Mouse (Mus musculus) forebrain, embryonic 15.5 days (tissue): ENCODE measurements at regions not wholly inside any gene's neighbourhood (a gene's known extent, or its start where the extent isn't known, plus 50 kb on each side); places are given as distances from the start of the nearest gene placed in this dataset.

ENCODE experiments used
- ATAC-seq: fragments of 200-750 bp; cut with Nextera tagmentation; replicated peaks from 2 replicates; pipeline ENCODE4 v1.8.0; 2017; ENCODE audit warnings: mild to moderate bottlenecking, moderate TSS enrichment, moderate library complexity
- H3K27ac ChIP-seq: fragments of 300-500 bp; sonication (generic); replicated peaks from 2 replicates; pipeline ENCODE4 v1.5.1; 2015; ENCODE audit warnings: mild to moderate bottlenecking, inconsistent platforms
- H3K27me3 ChIP-seq: fragments of 300-500 bp; sonication (generic); 2 replicates; pipeline ENCODE4 v1.6.1; 2015; ENCODE audit warnings: inconsistent platforms
- H3K36me3 ChIP-seq: fragments of 300-500 bp; sonication (generic); 2 replicates; pipeline ENCODE4 v1.6.1; 2015; ENCODE audit warnings: mild to moderate bottlenecking, inconsistent platforms
- H3K4me1 ChIP-seq: fragments of 300-500 bp; sonication (generic); 2 replicates; pipeline ENCODE4 v1.6.1; 2015; ENCODE audit warnings: inconsistent platforms
- H3K4me2 ChIP-seq: fragments of 300-500 bp; sonication (generic); replicated peaks from 2 replicates; pipeline ENCODE4 v1.6.1; 2015; ENCODE audit warnings: mild to moderate bottlenecking, inconsistent platforms
- H3K4me3 ChIP-seq: fragments of 300-500 bp; sonication (generic); 2 replicates; pipeline ENCODE4 v1.5.1; 2015; ENCODE audit warnings: mild to moderate bottlenecking, inconsistent platforms
- H3K9ac ChIP-seq: fragments of 300-500 bp; sonication (generic); replicated peaks from 2 replicates; pipeline ENCODE4 v1.6.1; 2015; ENCODE audit warnings: mild to moderate bottlenecking, inconsistent platforms
- H3K9me3 ChIP-seq: fragments of 300-500 bp; sonication (generic); 2 replicates; pipeline ENCODE4 v1.6.1; 2016; ENCODE audit warnings: inconsistent platforms
- WGBS: fragments of 180-500 bp; shearing (Covaris S2); methylation state at CpG from one replicate; pipeline ENCODE4 v1.1.7; 2015; ENCODE audit warnings: mixed read lengths; 5-methylcytosine and 5-hydroxymethylcytosine counted together

DNA sequence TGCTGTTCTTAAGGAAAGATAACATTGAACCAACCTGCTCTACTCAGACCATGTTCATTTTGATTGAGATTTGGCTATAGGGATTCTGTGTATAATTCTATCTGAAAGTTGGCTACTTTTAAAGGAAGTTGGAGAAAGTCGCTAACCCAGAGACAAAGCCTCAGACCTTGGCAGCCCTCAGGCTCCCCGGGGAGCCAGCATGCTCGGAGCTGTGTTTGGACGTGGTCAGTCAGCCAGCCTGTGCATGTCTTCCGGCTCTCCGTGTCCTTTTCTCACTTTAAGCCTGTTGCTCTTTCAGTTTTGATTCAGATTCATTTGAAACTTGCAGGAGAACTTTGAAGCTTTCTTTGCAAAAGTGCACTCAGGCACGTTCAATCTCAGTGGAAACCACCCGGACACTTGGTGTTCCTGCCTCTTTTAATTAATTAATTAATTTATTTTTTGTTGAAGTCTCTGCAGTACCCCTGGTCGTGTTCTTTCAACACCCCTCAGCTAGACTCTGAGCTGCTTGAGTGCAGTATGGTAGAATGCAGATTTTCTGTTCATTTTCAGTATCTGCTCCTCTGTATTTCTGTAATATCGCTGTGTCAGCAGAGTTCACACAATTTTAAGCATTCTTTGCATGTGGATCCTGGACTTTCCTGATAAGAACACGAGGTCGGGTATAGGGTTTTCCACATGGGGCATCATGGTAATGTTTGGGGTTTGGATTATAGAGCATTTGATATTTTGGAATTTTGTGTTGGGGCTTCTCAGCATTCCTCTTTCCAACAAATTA lies 100.9 kb upstream of the Tmem45b start:
- H3K27me3 ChIP-seq: 0 out of 2 replicates have a peak, but pooled peaks cover 5% of the 10 kb centered on the region
- H3K4me2 ChIP-seq: no peak overlapping the region
- H3K27ac ChIP-seq: no peak overlapping the region
- 38% methylated on average over 12 of the region's 12 CpGs for WGBS
- no peaks in the 10 kb centered on the region for H3K9me3 ChIP-seq
- ATAC-seq: no peak
- no peak overlapping the region for H3K9ac ChIP-seq
- H3K4me3 ChIP-seq: no peak overlapping the region
- H3K36me3 ChIP-seq: no peaks in the 10 kb centered on the region
- H3K4me1 ChIP-seq: peaks cover 20% of the 10 kb centered on the region

DNA sequence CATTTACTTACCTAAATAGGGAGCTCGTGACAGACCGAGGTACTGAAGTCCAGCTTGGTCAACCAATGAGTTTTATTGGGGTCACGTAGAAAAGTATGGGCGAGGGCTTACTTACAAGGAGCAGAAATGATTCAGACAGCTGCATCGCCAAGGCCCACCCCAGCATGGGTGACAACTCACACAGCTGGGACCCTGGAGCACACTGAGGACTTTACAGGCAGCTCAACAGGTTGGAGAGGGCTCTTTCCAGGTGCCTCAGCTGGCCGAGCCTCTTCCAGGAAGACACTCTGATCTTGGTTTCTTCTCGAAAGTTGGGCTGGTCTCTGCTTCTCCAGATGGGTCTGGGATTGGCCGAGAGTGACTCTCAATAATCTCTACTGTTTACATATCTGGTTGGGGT lies 99.3 kb upstream of the Tmem45b start:
- ATAC-seq: no peak
- H3K36me3 ChIP-seq: no peaks in the 10 kb centered on the region

DNA sequence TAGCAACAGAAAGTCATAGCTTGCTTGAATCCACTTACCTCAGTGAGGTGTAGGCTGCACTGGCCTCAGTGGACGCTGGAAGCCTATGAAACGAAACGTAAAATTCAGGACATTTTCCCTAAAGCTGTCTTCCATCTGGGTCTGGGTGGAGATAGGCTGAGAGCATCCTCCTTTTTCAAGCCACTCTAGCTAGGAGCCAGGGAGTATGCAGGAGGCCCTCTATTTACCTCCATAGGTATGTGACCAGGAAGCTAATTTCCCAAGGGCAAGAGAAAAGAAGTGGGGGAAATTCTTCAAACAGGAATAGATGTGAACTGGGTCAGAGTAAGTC lies 95.9 kb upstream of the Tmem45b start:
- H3K9ac ChIP-seq: 0 out of 2 replicates have a peak overlapping the region, but pooled peaks have one; percentile 47
- H3K4me3 ChIP-seq: no peak overlapping the region
- H3K4me2 ChIP-seq: peak overlapping the region; percentile 49; the same call in 1 of the 2 replicates
- no peak overlapping the region for H3K27ac ChIP-seq
- no peaks in the 10 kb centered on the region for H3K9me3 ChIP-seq
- 0 out of 2 replicates have a peak, but pooled peaks cover 5% of the 10 kb centered on the region for H3K27me3 ChIP-seq
- H3K36me3 ChIP-seq: no peaks in the 10 kb centered on the region
- 82% methylated on average over 3 of the region's 3 CpGs for WGBS
- peaks cover 5% of the 10 kb centered on the region; the same call in 1 of the 2 replicates for H3K4me1 ChIP-seq
- peak; percentile 41; the same call in 1 of the 2 replicates for ATAC-seq

More for the DNA sequence above, 99.3 kb upstream of the Tmem45b start:
- H3K4me3 ChIP-seq: no peak overlapping the region
- H3K9me3 ChIP-seq: no peaks in the 10 kb centered on the region
- 92% methylated on average over 8 of the region's 8 CpGs for WGBS
- peaks cover 23% of the 10 kb centered on the region for H3K4me1 ChIP-seq
- H3K27ac ChIP-seq: no peak overlapping the region
- H3K9ac ChIP-seq: no peak overlapping the region
- no peak overlapping the region for H3K4me2 ChIP-seq
- 0 out of 2 replicates have a peak, but pooled peaks cover 5% of the 10 kb centered on the region for H3K27me3 ChIP-seq

DNA sequence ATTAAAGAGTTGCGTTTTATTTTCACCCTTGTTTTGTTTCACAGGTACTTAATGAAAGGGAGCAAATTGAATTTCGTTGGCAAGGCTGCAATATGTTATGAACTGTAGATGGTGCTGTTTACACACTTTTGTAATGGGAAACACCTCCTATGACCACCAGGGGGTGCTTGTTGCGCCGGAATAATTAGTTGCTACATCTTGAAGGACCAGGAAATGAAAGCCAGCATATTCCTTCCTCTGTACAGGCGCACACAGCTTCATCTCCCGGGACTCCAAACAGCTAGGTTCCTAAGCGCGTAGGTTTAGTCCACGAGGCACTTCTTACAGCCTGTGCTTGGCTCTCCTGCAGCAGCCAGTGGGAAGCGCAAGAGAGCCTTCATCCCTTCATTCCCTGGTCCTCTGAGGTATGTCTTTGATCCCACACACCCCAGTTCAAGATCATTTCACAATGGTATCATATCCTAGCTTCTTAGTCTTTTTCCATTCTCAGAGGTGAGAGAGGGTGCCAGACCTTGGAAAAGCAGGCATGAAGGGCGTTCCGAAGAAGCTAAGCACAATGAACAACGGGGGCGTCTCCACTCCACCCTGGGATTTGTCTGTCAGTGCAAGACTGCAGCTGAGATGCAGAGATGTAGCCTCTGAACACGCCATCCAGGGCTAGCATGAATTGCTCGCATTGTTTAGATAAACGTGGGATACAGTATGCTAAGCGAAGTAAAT lies 95.4 kb upstream of the Tmem45b start:
- no peaks in the 10 kb centered on the region for H3K36me3 ChIP-seq
- H3K4me3 ChIP-seq: peak overlapping the region; percentile 34
- peak overlapping the region; percentile 49 for H3K4me2 ChIP-seq
- peaks cover 3% of the 10 kb centered on the region; the same call in 1 of the 2 replicates for H3K4me1 ChIP-seq
- peak; percentile 89 for ATAC-seq
- no peak overlapping the region for H3K27ac ChIP-seq
- peak overlapping the region; percentile 47 for H3K9ac ChIP-seq
- no peaks in the 10 kb centered on the region for H3K9me3 ChIP-seq
- WGBS: 31% methylated on average over 18 of the region's 18 CpGs
- H3K27me3 ChIP-seq: 0 out of 2 replicates have a peak, but pooled peaks cover 5% of the 10 kb centered on the region

DNA sequence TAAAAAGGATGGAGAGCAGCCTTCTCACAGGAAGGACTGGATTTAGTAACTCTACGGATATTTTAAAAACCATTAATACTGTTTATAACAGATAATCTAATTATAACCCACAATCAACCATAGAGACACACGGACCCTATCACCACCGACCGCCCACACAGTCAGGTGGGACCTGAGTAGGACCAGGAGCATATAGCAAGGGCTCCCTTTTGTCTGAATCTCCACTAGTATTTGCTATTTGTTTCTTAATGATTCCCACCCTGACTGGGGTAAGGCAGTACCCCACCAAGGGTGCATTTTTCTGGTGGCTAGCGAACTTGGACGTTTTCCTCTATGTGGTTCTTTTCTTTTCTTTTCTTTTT lies 79.4 kb upstream of the Tmem45b start:
- H3K4me2 ChIP-seq: no peak overlapping the region
- H3K4me1 ChIP-seq: no peaks in the 10 kb centered on the region
- H3K36me3 ChIP-seq: no peaks in the 10 kb centered on the region
- H3K27me3 ChIP-seq: no peaks in the 10 kb centered on the region
- no peak overlapping the region for H3K27ac ChIP-seq
- H3K9me3 ChIP-seq: no peaks in the 10 kb centered on the region
- no peak overlapping the region for H3K4me3 ChIP-seq
- WGBS: 66% methylated on average over 6 of the region's 6 CpGs
- H3K9ac ChIP-seq: no peak overlapping the region
- ATAC-seq: peak; percentile 46

DNA sequence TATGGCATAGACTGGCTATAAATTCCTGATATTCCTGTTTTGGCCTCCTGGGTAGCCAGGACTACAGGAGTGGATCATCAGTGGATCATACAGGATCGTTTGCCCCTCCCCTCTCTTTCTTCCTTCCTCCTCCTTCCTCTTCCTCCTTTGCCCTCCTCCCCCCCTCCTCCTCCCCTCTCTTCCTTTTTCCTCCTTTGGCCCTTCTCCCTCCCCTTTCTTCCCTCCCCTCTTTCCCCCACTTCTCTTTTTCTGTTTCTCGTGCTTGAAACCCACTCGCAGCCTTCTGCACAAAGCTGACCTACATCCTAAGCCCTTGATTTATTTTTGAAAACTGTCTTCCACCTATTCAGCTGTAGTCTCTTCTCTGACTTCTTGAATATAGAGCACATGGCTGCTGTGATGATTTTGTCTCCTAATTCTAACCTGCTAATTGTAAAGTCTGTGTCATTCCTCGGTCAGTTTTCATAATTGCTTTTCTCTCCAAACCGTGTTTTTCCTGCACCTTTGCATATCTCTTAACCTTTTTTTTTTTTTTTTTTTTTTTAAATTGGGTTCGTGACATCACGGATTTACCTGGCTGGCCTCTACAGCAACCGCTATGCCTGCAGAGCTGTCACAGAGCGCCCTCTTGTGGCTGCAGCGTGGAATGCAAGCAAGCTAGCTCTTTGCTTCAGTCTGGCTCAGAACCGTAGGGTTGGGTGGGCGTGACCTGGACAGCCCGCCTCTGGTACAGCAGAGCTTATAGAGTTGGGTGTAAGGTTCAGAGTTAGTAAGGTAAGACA lies 78.8 kb upstream of the Tmem45b start:
- Histone ChIP-seq H3K27ac (no peak overlapping the region), H3K9me3 (no peaks in the 10 kb centered on the region), H3K36me3 (no peaks in the 10 kb centered on the region), H3K9ac (no peak overlapping the region), H3K4me3 (no peak overlapping the region), H3K4me1 (no peaks in the 10 kb centered on the region), H3K27me3 (no peaks in the 10 kb centered on the region), H3K4me2 (0 out of 2 replicates have a peak overlapping the region, but pooled peaks have one; percentile 1)
- WGBS: 13% methylated on average over 13 of the region's 13 CpGs
- ATAC-seq: peak; percentile 87

DNA sequence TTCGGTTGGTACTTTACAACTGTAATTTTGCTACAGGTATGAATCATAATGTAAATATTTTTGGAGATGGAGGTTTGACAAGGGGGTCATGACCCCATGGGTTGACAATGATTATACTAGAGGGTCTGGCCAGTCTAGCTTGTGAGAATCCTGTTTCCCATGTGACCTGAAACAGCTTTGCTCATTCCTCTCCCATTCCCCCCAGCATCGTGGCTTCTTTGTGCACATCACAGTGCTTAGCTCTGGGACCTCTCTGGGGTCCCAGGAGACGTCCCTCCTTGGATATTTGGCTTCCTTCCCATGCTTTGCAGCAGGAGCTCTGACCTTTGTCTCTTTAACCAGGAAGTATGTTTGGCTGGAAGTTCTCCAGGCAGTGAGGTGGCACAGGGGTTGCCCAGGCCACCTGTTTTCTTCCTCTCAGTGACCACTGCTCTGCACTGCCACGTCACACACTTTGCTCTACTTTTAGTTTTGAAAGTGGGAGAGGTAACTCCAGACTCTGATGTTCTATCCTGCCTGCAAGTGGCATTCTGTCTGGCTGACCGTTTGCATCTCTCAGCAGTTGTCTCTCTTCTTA lies 77.4 kb upstream of the Tmem45b start:
- H3K36me3 ChIP-seq: no peaks in the 10 kb centered on the region
- no peak overlapping the region for H3K4me2 ChIP-seq

DNA sequence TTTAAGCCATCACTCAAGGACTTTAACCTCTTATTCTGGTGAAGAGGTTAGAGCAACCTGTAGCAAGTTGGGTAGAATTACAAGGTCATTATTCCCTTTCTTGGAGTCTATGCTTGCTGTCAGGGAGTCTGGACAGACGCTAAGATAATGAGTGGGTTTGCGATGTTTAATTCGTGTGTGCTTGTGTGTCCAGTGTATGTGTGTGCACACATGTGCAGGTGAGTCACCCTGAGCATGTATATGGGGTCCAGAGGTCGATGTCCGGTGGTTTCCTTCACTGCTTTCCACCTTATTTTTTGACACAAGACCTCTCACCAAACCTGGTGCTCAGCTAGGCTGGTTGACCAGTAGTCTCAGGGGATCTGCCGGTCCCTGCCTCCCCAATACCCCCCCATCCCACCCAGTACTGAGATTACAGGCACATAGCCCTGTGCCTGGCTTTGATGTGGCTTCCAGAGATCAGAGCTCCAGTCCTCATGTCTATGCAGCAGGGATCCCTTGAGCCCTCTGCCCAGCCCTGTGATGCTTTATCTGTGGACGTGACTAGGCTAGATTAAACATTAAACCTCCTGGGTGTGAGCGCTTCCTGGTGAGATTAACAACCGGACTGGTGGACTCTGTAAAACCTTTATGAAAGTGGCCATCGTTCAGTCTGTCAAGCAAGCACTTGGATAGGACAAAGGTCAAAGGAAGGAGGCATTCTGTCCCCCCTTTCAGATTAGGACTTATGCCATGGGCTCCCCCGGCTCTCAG lies 74.4 kb upstream of the Tmem45b start:
- no peak overlapping the region for H3K4me2 ChIP-seq
- 90% methylated on average over 11 of the region's 11 CpGs for WGBS
- no peak for ATAC-seq
- no peak overlapping the region for H3K4me3 ChIP-seq
- H3K27me3 ChIP-seq: no peaks in the 10 kb centered on the region
- H3K27ac ChIP-seq: no peak overlapping the region
- H3K9ac ChIP-seq: no peak overlapping the region
- no peaks in the 10 kb centered on the region for H3K4me1 ChIP-seq
- H3K36me3 ChIP-seq: no peaks in the 10 kb centered on the region
- no peaks in the 10 kb centered on the region for H3K9me3 ChIP-seq

More for the DNA sequence above, 77.4 kb upstream of the Tmem45b start:
- no peaks in the 10 kb centered on the region for H3K27me3 ChIP-seq
- H3K9ac ChIP-seq: no peak overlapping the region
- WGBS: 65% methylated on average over 5 of the region's 5 CpGs
- ATAC-seq: no peak
- no peak overlapping the region for H3K27ac ChIP-seq
- no peaks in the 10 kb centered on the region for H3K9me3 ChIP-seq
- no peak overlapping the region for H3K4me3 ChIP-seq
- H3K4me1 ChIP-seq: no peaks in the 10 kb centered on the region

DNA sequence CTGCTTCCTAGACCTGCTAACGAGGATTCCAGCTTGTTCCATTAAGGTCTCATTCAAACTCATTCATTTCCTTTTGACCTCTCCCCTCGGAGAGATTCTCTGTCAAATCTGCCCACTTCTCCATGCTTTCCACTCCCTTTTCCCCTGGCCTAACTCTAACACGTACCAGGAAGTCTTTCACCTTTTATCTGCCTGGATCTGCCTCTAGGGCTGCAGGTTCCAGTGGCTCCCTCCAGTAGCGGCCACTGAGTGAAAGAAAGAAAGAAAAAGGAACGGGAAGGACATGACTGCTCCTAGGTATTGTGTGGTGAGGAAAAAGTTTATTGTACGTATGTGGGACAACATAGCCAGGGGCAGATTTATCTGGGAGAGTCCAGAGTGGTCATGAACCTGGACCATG lies 64.8 kb upstream of the Tmem45b start:
- no peak for ATAC-seq
- no peak overlapping the region for H3K4me2 ChIP-seq
- no peak overlapping the region for H3K27ac ChIP-seq
- H3K4me3 ChIP-seq: no peak overlapping the region
- H3K27me3 ChIP-seq: no peaks in the 10 kb centered on the region
- H3K9ac ChIP-seq: no peak overlapping the region
- no peaks in the 10 kb centered on the region for H3K36me3 ChIP-seq
- H3K4me1 ChIP-seq: no peaks in the 10 kb centered on the region
- H3K9me3 ChIP-seq: no peaks in the 10 kb centered on the region
- 55% methylated on average over 6 of the region's 6 CpGs for WGBS

DNA sequence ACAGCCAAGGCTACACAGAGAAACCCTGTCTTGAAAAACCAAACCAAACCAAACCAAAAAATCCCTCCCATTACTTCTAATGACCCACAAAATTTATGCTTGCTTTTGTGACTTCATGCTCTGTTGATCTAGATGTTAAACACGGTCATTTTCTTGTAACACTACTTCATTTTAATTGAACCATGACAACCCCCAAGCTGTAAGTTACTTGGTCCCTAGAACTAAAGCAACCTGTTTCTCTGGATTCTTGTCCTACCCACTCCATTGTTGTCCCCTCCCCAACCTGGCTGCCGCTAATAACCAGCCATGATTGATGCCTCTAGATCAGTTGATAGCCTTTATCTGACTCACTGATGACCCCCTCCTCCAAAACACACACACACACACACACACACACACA lies 63.0 kb upstream of the Tmem45b start:
- Histone ChIP-seq H3K4me1 (no peaks in the 10 kb centered on the region), H3K9me3 (no peaks in the 10 kb centered on the region), H3K4me2 (no peak overlapping the region), H3K4me3 (no peak overlapping the region), H3K9ac (no peak overlapping the region), H3K27ac (no peak overlapping the region), H3K36me3 (no peaks in the 10 kb centered on the region), H3K27me3 (no peaks in the 10 kb centered on the region)
- 95% methylated on average over 2 of the region's 2 CpGs for WGBS
- no peak for ATAC-seq
